Mouse (Mus musculus) liver, embryonic 12.5 days (tissue): ENCODE data around the gene Vmn1r229. TPM values are rescaled to one million over a fixed set of nuclear protein-coding genes. Genes with fewer than 3 reads are reported as not detected.

Experiments used
- ATAC-seq: fragments of 200-750 bp; cut with Nextera tagmentation; 2 replicates; pipeline ENCODE4 v1.8.0; 2017; ENCODE audit warnings: moderate number of reproducible peaks, mild to moderate bottlenecking, moderate library complexity
- H3K27ac ChIP-seq: fragments of 300-500 bp; sonication (generic); 2 replicates; pipeline ENCODE4 v1.5.1; 2016; ENCODE audit warnings: mild to moderate bottlenecking
- H3K27me3 ChIP-seq: fragments of 300-500 bp; sonication (generic); replicated peaks from 2 replicates; pipeline ENCODE4 v1.6.1; 2016; ENCODE audit warnings: mild to moderate bottlenecking, moderate library complexity
- H3K36me3 ChIP-seq: fragments of 300-500 bp; sonication (generic); 2 replicates; pipeline ENCODE4 v1.6.1; 2016; ENCODE audit warnings: mild to moderate bottlenecking, moderate library complexity
- H3K4me1 ChIP-seq: fragments of 300-500 bp; sonication (generic); 2 replicates; pipeline ENCODE4 v1.6.1; 2016
- H3K4me2 ChIP-seq: fragments of 300-500 bp; sonication (generic); 2 replicates; pipeline ENCODE4 v1.6.1; 2016; ENCODE audit warnings: mild to moderate bottlenecking, moderate library complexity
- H3K4me3 ChIP-seq: fragments of 300-500 bp; sonication (generic); 2 replicates; pipeline ENCODE4 v1.5.1; 2016; ENCODE audit warnings: mild to moderate bottlenecking, moderate library complexity
- H3K9ac ChIP-seq: fragments of 300-500 bp; sonication (generic); 2 replicates; pipeline ENCODE4 v1.6.1; 2016; ENCODE audit warnings: mild to moderate bottlenecking, moderate library complexity
- H3K9me3 ChIP-seq: fragments of 300-500 bp; sonication (generic); replicated peaks from 2 replicates; pipeline ENCODE4 v1.6.1; 2016; ENCODE audit warnings: mild to moderate bottlenecking, moderate library complexity
- WGBS: fragments of 180-500 bp; shearing (Covaris S2); methylation state at CpG from one replicate; pipeline ENCODE4 v1.1.7; 2016; ENCODE audit not compliant: insufficient replicate concordance; 5-methylcytosine and 5-hydroxymethylcytosine counted together
- polyA plus RNA-seq: library from polyadenylated mRNA; unstranded; fragments of >200 nt; fragmentation: Nextera tagmentation; extraction: Ambion mirVana; gene quantifications from 2 replicates; pipeline ENCODE4 v1.2.1, GENCODE M21; 2016

Gene Vmn1r229
- not detected in 2 replicates for polyA plus RNA-seq

DNA sequence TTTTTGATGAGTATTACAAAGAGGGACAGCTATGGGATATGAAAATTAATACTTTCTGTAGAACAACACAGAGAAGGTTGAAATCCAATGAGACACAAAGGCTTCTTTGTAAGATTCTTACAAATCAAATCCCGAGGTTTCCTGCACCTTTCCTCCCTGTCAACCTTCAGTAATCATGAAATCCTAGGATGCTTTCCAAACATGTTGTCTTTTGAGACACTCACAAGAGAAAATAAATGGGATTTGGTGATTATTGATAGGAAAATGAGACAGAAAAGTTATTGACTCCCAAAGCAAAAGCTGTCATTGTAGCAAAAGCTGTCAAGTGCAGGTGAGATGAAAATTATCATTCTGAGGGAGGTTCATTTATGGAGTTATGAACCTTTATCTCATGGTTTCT lies at the start of gene Vmn1r229:
Gene Vmn1r229 (plus strand): TSS at position 301 of the 400 bp plus-strand sequence.
- Histone ChIP-seq H3K9ac (no peak within 1 kb of the TSS), H3K27ac (no peak within 1 kb of the TSS), H3K36me3 (no peaks in the 10 kb centered on the region), H3K4me2 (no peak within 1 kb of the TSS), H3K27me3 (no peaks in the 10 kb centered on the region), H3K4me3 (no peak within 1 kb of the TSS), H3K4me1 (no peaks in the 10 kb centered on the region), H3K9me3 (no peaks in the 10 kb centered on the region)
- WGBS: 20% methylated on average over 1 of the region's 1 CpGs
- ATAC-seq: no peak

DNA sequence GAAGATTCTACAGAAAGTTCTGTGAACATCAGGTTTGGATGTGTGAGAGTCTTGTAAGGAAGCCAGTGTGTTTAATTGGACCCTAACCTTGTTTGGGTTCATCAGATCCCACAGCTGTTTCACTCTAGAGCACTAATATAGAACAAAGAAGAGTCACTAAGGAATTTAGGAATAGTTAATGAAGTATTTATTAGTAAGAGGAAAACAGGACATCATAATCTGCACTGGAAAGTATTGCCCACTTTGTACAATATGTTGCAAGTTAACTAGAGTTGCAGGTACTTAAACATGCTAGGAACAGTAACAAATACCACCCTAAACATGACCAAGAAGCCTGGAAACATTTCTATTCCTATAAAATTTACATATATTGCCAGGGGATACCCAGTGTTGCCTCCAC lies 25.3 kb upstream of the Vmn1r229 start, which contains the start of gene Vmn1r228:
Gene Vmn1r228 (minus strand): TSS at position 101 of the 400 bp plus-strand sequence.
- no peaks in the 10 kb centered on the region for H3K4me1 ChIP-seq
- no peaks in the 10 kb centered on the region for H3K27me3 ChIP-seq
- H3K4me3 ChIP-seq: no peak within 1 kb of the TSS
- H3K9me3 ChIP-seq: no peaks in the 10 kb centered on the region
- H3K36me3 ChIP-seq: no peaks in the 10 kb centered on the region
- no peak within 1 kb of the TSS for H3K27ac ChIP-seq
- no peak within 1 kb of the TSS for H3K4me2 ChIP-seq
- no peak for ATAC-seq
- no peak within 1 kb of the TSS for H3K9ac ChIP-seq

GRCm38 (mm10) chr17:20840144-20840543 lies 28.8 kb downstream of the Vmn1r229 start, which contains the start of gene Vmn1r230:
Gene Vmn1r230 (plus strand): TSS chr17:20840444.
- Histone ChIP-seq H3K9ac (no peak within 1 kb of the TSS), H3K9me3 (no peaks in the 10 kb centered on the region), H3K4me3 (no peak within 1 kb of the TSS), H3K4me2 (no peak within 1 kb of the TSS), H3K27me3 (no peaks in the 10 kb centered on the region), H3K4me1 (no peaks in the 10 kb centered on the region), H3K27ac (no peak within 1 kb of the TSS), H3K36me3 (no peaks in the 10 kb centered on the region)
- ATAC-seq: no peak
- WGBS: 0% methylated on average over 1 of the region's 1 CpGs

Other genes with a start within 250 kb of the Vmn1r229 start
- gene Vmn2r109, start 246.8 kb upstream of the Vmn1r229 start, polyA plus RNA-seq: not detected in 2 replicates
- 0.04 TPM in 1 of 2 replicates, not detected in the other for gene Vmn2r110, start 215.1 kb upstream of the Vmn1r229 start, polyA plus RNA-seq
- not detected in 2 replicates for gene Fpr-rs3, start 186.7 kb upstream of the Vmn1r229 start, polyA plus RNA-seq
- gene Vmn1r226, start 128.7 kb upstream of the Vmn1r229 start, polyA plus RNA-seq: not detected in 2 replicates
- gene Vmn1r227, start 81.7 kb upstream of the Vmn1r229 start, polyA plus RNA-seq: not detected in 2 replicates
- not detected in 2 replicates for gene Vmn1r228, start 25.4 kb upstream of the Vmn1r229 start, polyA plus RNA-seq
- gene Vmn1r230, start 28.9 kb downstream of the Vmn1r229 start, polyA plus RNA-seq: not detected in 2 replicates
- not detected in 2 replicates for gene Vmn1r231, start 93.5 kb downstream of the Vmn1r229 start, polyA plus RNA-seq
- not detected in 2 replicates for gene Vmn1r232, start 108.2 kb downstream of the Vmn1r229 start, polyA plus RNA-seq
- gene Ppp2r1a, start 133.8 kb downstream of the Vmn1r229 start, polyA plus RNA-seq: 142 and 143 TPM in 2 replicates
- not detected in 2 replicates for gene Vmn1r233, start 184.9 kb downstream of the Vmn1r229 start, polyA plus RNA-seq
- gene Zfp160, start 197.3 kb downstream of the Vmn1r229 start, polyA plus RNA-seq: 6.4 and 6.9 TPM in 2 replicates